Mouse (Mus musculus) ovary, postnatal 10 days (tissue): ENCODE data around the gene Midn.
"Not testable (repeated sequence)": the region's sequence is repeated elsewhere in the genome, so short reads cannot be mapped to it uniquely, and the experiment has no call there.

Experiments
- DNase-seq: peaks from one replicate; pipeline ENCODE4 v3.0.0; 2022; ENCODE audit warnings: low spot score

Gene Midn

GRCm38 (mm10) chr10:80158307-80158986 lies 10.4 kb downstream of the Midn start:
- no peak for DNase-seq

- no peak for DNase-seq
Observed at GRCm38 (mm10) chr10:80159021-80159560, 11.0 kb downstream of the Midn start.

- peak; percentile 98 for DNase-seq
Observed at GRCm38 (mm10) chr10:80159561-80160454, 11.7 kb downstream of the Midn start.

GRCm38 (mm10) chr10:80160455-80161371 lies 12.6 kb downstream of the Midn start:
- no peak for DNase-seq

GRCm38 (mm10) chr10:80161522-80162242 lies 13.6 kb downstream of the Midn start:
- no peak for DNase-seq

GRCm38 (mm10) chr10:80162243-80162608 lies 14.2 kb downstream of the Midn start:
- DNase-seq: no peak

- no peak for DNase-seq
Observed at GRCm38 (mm10) chr10:80162716-80163299, 14.7 kb downstream of the Midn start.

- no peak for DNase-seq
Observed at GRCm38 (mm10) chr10:80163721-80164120, 15.6 kb downstream of the Midn start.

GRCm38 (mm10) chr10:80164161-80164997 lies 16.3 kb downstream of the Midn start:
- no peak for DNase-seq

GRCm38 (mm10) chr10:80164998-80165344 lies 16.9 kb downstream of the Midn start:
- peak; percentile 89 for DNase-seq

GRCm38 (mm10) chr10:80165392-80166128 lies 17.5 kb downstream of the Midn start, which contains the start of gene Cirbp:
Gene Cirbp, plus strand, starts transcription at chr10:80165985.
- DNase-seq: no peak

GRCm38 (mm10) chr10:80166136-80166535 lies 18.1 kb downstream of the Midn start:
- DNase-seq: not testable (repeated sequence)

- DNase-seq: peak; percentile 98
Observed at GRCm38 (mm10) chr10:80167460-80168037, 19.5 kb downstream of the Midn start.

GRCm38 (mm10) chr10:80168038-80168661 lies 20.1 kb downstream of the Midn start:
- DNase-seq: peak; percentile 92

- no peak for DNase-seq
Observed at GRCm38 (mm10) chr10:80169070-80169469, 21.0 kb downstream of the Midn start.

- no peak for DNase-seq
Observed at GRCm38 (mm10) chr10:80169651-80170050, 21.6 kb downstream of the Midn start.

- no peak for DNase-seq
Observed at GRCm38 (mm10) chr10:80170052-80170451, 22.0 kb downstream of the Midn start.

GRCm38 (mm10) chr10:80170601-80171021 lies 22.5 kb downstream of the Midn start:
- no peak for DNase-seq
